Mouse (Mus musculus) retina, adult 2 months (tissue): ENCODE measurements around the gene Hoxd4.

Experiments
- DNase-seq: peaks from one replicate; pipeline ENCODE4 v3.0.0-alpha.2; 2012; ENCODE audit warnings: low read depth, low spot score

The Hoxd4 gene

DNA sequence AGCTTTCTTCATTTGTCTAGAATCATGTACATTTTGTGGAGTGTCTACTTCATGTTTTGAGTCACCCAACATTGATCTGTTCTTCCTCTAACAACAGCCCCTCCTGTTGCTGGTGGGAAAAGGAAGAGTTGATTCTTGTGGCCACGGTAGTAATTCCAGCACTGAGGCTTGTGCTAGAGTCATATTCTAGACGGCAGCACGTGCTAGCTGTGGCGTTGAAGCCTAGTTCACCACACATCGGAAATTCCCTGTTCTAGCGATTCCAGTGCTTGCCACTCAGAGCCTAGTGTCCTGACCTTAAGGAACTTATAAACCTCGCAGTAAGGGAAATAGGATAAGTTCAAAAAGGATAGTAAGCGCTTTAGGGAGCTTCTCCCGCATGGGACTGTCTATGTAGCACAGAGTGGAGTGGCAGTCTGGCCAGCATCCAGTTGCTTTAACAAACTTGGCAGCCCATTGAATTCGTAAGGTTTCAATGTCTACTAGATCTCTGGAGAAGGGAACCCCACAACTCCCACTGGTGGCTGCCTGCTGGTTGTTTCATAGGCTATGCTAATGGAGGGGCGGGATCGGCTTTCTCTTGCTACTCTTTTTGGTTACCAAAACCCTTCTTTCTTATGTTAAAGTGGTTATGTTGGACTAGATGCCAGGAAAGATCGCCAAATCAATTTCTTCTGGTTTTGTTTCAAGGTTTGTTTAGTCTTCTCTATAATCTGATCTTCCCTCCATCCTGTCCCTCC is 66.0 kb downstream of the Hoxd4 start:
- DNase-seq, result no peak
